Mouse (Mus musculus) layer of hippocampus, postnatal 14 days (tissue): Measurements from ENCODE around the gene Trim14. TPM values are rescaled to one million over a fixed set of nuclear protein-coding genes. Genes with fewer than 3 reads are reported as not detected.

ENCODE experiments used
- total RNA-seq, 2 experiments: library from RNA; stranded (reverse); gene quantifications; 2 replicates each; pipeline ENCODE4 v1.2.3; 2021

Trim14 gene
- total RNA-seq, 2 experiments from 2014 or later, result 0.69 to 1.5 TPM

Other genes with a start within 250 kb of the Trim14 start
- not detected for gene Foxe1, start 192.5 kb downstream of the Trim14 start, total RNA-seq
- 1 to 10 TPM; 3.3 to 4.2 TPM for gene Trmo, start 146.7 kb downstream of the Trim14 start, total RNA-seq
- not detected for gene Hemgn, start 122.6 kb downstream of the Trim14 start, total RNA-seq
- gene Anp32b, start 85.2 kb downstream of the Trim14 start, total RNA-seq, result 10 to 100 TPM; 47.2 to 52.9 TPM
- gene Nans, start 46.9 kb downstream of the Trim14 start, total RNA-seq, result 10 to 100 TPM; 24.0 to 24.6 TPM
- 10 to 100 TPM; 27.9 to 30.5 TPM for gene Coro2a, start 66.1 kb upstream of the Trim14 start, total RNA-seq
- 1 to 10 TPM; 2.8 to 4.1 TPM for gene Tbc1d2, start 114.1 kb upstream of the Trim14 start, total RNA-seq